13 mouse cellular contexts compared by ENCODE assay signal in genomic region chr4:145031510-145031909, GRCm38 (mm10).
DNase-seq lines count a peak whose midpoint lies in the region; ATAC-seq and TF ChIP-seq lines count a peak whose summit lies in the region.
"Had no signal": no experiment of that assay in that cellular context is flagged by ENCODE, and none has a peak within 500 bp of the region (broad histone marks: within the 10 kb centered on the region; RNA-seq: fewer than 3 reads in every experiment).

No protein-coding gene starts in this region.

- H3K27me3 ChIP-seq in lung, embryonic 16.5 days (ENCODE audit: control insufficient read depth, insufficient read depth, low read depth, low read length): no peaks in the 10 kb centered on the region
- no peaks in the 10 kb centered on the region for H3K27me3 ChIP-seq in kidney, embryonic 15.5 days
- H3K27me3 ChIP-seq: forebrain, embryonic 13.5 days had no signal

- no peak overlapping the region for H3K4me2 ChIP-seq in lung, embryonic 16.5 days (ENCODE audit: low read depth, low read length)
- H3K4me2 ChIP-seq in kidney, embryonic 15.5 days: no peak overlapping the region
- H3K4me2 ChIP-seq: forebrain, embryonic 13.5 days had no signal

- peak; percentile 21; the same call in 1 of the 2 replicates for ATAC-seq in lung, embryonic 16.5 days (ENCODE audit: low read depth)
- ATAC-seq in kidney, embryonic 15.5 days (replicated peaks; ENCODE audit: low FRiP score): peak; percentile 44
- ATAC-seq: forebrain, embryonic 13.5 days had no signal

- TF ChIP-seq CTCF in lung, adult 2 months (IDR thresholded peaks at IDR 0.05; ENCODE audit: insufficient read depth, low read length): no peak

- H3K4me1 ChIP-seq in lung, embryonic 16.5 days (replicated peaks; ENCODE audit: control insufficient read depth, insufficient read depth, low read length): peaks cover 41% of the 10 kb centered on the region
- peaks cover 17% of the 10 kb centered on the region for H3K4me1 ChIP-seq in lung, adult 2 months (ENCODE audit: control insufficient read depth, insufficient read depth, low read length)
- peaks cover 65% of the 10 kb centered on the region for H3K4me1 ChIP-seq in kidney, embryonic 15.5 days

- no peak for DNase-seq in lung, adult 2 months
- peak; percentile 55 for DNase-seq in kidney, adult 18-20 months
- peak; percentile 25 to 57 for DNase-seq in kidney, postnatal 4 days
- no peak for DNase-seq in frontal cortex, postnatal 25 days (ENCODE audit: low spot score in 2 of 2)
- DNase-seq in left cerebral cortex, adult 9 months (ENCODE audit: low spot score in 2 of 2): no peak
- DNase-seq: cerebellum, adult 9-10 months; gastrocnemius, postnatal 36 days; left cerebral cortex, postnatal 4 days; right cerebral cortex, postnatal 4 days; thymus, postnatal 14 days had no signal

- no peaks in the 10 kb centered on the region for H3K36me3 ChIP-seq in lung, embryonic 16.5 days (ENCODE audit: control insufficient read depth, insufficient read depth, low read length)
- 0 out of 2 replicates have a peak, but pooled peaks cover 5% of the 10 kb centered on the region for H3K36me3 ChIP-seq in kidney, embryonic 15.5 days

- TF ChIP-seq POLR2A in lung, adult 2 months (IDR thresholded peaks at IDR 0.05; ENCODE audit: borderline replicate concordance, extremely low read depth, low read depth, low read length): no peak

- no peak overlapping the region for H3K4me3 ChIP-seq in lung, embryonic 16.5 days (ENCODE audit: low read length)
- H3K4me3 ChIP-seq in lung, adult 2 months (replicated peaks; ENCODE audit: extremely low read depth, low read depth, low read length): no peak overlapping the region
- no peak overlapping the region for H3K4me3 ChIP-seq in kidney, embryonic 15.5 days (replicated peaks)
- H3K4me3 ChIP-seq: forebrain, embryonic 13.5 days had no signal

- 62% methylated on average over 4 of the region's 4 CpGs for WGBS in lung, embryonic 16.5 days
- WGBS in lung, adult 2 months: 61% methylated on average over 4 of the region's 4 CpGs
- WGBS in kidney, embryonic 15.5 days: 44% methylated on average over 4 of the region's 4 CpGs

- peak overlapping the region; percentile 28; the same call in 1 of the 2 replicates for H3K27ac ChIP-seq in lung, embryonic 16.5 days (ENCODE audit: low read length)
- H3K27ac ChIP-seq in kidney, embryonic 15.5 days: peak overlapping the region; percentile 56
- H3K27ac ChIP-seq: forebrain, embryonic 13.5 days had no signal

- H3K9me3 ChIP-seq in lung, embryonic 16.5 days (ENCODE audit: control insufficient read depth, low read length): no peaks in the 10 kb centered on the region
- H3K9me3 ChIP-seq in kidney, embryonic 15.5 days (replicated peaks): no peaks in the 10 kb centered on the region
- H3K9me3 ChIP-seq: forebrain, embryonic 13.5 days had no signal

- H3K9ac ChIP-seq in lung, embryonic 16.5 days (ENCODE audit: low read length): no peak overlapping the region
- no peak overlapping the region for H3K9ac ChIP-seq in kidney, embryonic 15.5 days
- H3K9ac ChIP-seq: forebrain, embryonic 13.5 days had no signal

Comparison
In these comparisons a context has a peak if more than half of its experiments do, and no peak if none do; other contexts are left out.
1. DNase-seq: peak in kidney, adult 18-20 months (single experiment) and kidney, postnatal 4 days (2 of 2); none in lung, adult 2 months (single experiment), frontal cortex, postnatal 25 days (0 of 2) and left cerebral cortex, adult 9 months (0 of 2).